Mouse (Mus musculus) layer of hippocampus, adult 8-10 months (tissue): ENCODE measurements at regions not wholly inside any gene's neighbourhood (a gene's known extent, or its start where the extent isn't known, plus 50 kb on each side); places are given as distances from the start of the nearest gene placed in this dataset.

ENCODE experiments used
- DNase-seq, 2 experiments: peaks; one replicate each; pipeline ENCODE4 v3.0.0; 2022; ENCODE audit warnings: low spot score in 2 of 2

- DNase-seq, result no peak
Observed at GRCm38 (mm10) chr9:112014796-112015195, 220.9 kb downstream of the Arpp21 start.

GRCm38 (mm10) chr9:111994401-111994800 is 241.3 kb downstream of the Arpp21 start:
- DNase-seq, result no peak

GRCm38 (mm10) chr9:111993844-111994243 is 241.9 kb downstream of the Arpp21 start:
- DNase-seq, result no peak

- no peak for DNase-seq
Observed at GRCm38 (mm10) chr9:111990060-111990459, 245.7 kb downstream of the Arpp21 start.

GRCm38 (mm10) chr9:111963405-111964037 is 272.2 kb downstream of the Arpp21 start:
- no peak for DNase-seq

- no peak for DNase-seq
Observed at GRCm38 (mm10) chr9:111957799-111958198, 267.7 kb upstream of the Stac start.

GRCm38 (mm10) chr9:111939271-111940067 is 249.3 kb upstream of the Stac start:
- peak; percentile 18 to 45 for DNase-seq

- DNase-seq, result no peak
Observed at GRCm38 (mm10) chr9:111932455-111932854, 242.3 kb upstream of the Stac start.

GRCm38 (mm10) chr9:111918275-111918940 is 228.3 kb upstream of the Stac start:
- peak; percentile 19 to 80 for DNase-seq

GRCm38 (mm10) chr9:111916684-111917535 is 226.8 kb upstream of the Stac start:
- DNase-seq, result peak in 1 of 2 experiments; percentile 33

- no peak for DNase-seq
Observed at GRCm38 (mm10) chr9:111908806-111909205, 218.7 kb upstream of the Stac start.

- no peak for DNase-seq
Observed at GRCm38 (mm10) chr9:111900196-111900595, 210.0 kb upstream of the Stac start.

GRCm38 (mm10) chr9:111897626-111898025 is 207.5 kb upstream of the Stac start:
- no peak for DNase-seq

- no peak for DNase-seq
Observed at GRCm38 (mm10) chr9:111879710-111880109, 189.6 kb upstream of the Stac start.

- no peak for DNase-seq
Observed at GRCm38 (mm10) chr9:111876846-111877245, 186.7 kb upstream of the Stac start.

- DNase-seq, result no peak
Observed at GRCm38 (mm10) chr9:111870466-111870865, 180.3 kb upstream of the Stac start.

- DNase-seq, result no peak
Observed at GRCm38 (mm10) chr9:111869801-111870382, 179.7 kb upstream of the Stac start.

- no peak for DNase-seq
Observed at GRCm38 (mm10) chr9:111858051-111858450, 167.9 kb upstream of the Stac start.

- DNase-seq, result no peak
Observed at GRCm38 (mm10) chr9:111854976-111855375, 164.8 kb upstream of the Stac start.

- DNase-seq, result no peak
Observed at GRCm38 (mm10) chr9:111846366-111846765, 156.2 kb upstream of the Stac start.

GRCm38 (mm10) chr9:111841151-111841550 is 151.0 kb upstream of the Stac start:
- no peak for DNase-seq
